Mouse (Mus musculus) hindbrain, embryonic 12.5 days (tissue): ENCODE results near the gene Mpped2. TPM values are rescaled to one million over a fixed set of nuclear protein-coding genes. Genes with fewer than 3 reads are reported as not detected.

ENCODE experiments used
- ATAC-seq: fragments of 200-750 bp; cut with Nextera tagmentation; 2 replicates; pipeline ENCODE4 v1.8.0; 2017; ENCODE audit warnings: moderate TSS enrichment; ENCODE audit not compliant: low FRiP score
- H3K27ac ChIP-seq: fragments of 300-500 bp; sonication (generic); 2 replicates; pipeline ENCODE4 v1.5.1; 2016; ENCODE audit warnings: mild to moderate bottlenecking
- H3K27me3 ChIP-seq: fragments of 300-500 bp; sonication (generic); 2 replicates; pipeline ENCODE4 v1.6.1; 2016; ENCODE audit warnings: mild to moderate bottlenecking
- H3K36me3 ChIP-seq: fragments of 300-500 bp; sonication (generic); 2 replicates; pipeline ENCODE4 v1.6.1; 2016; ENCODE audit warnings: mild to moderate bottlenecking
- H3K4me1 ChIP-seq: fragments of 300-500 bp; sonication (generic); 2 replicates; pipeline ENCODE4 v1.6.1; 2016
- H3K4me2 ChIP-seq: fragments of 300-500 bp; sonication (generic); replicated peaks from 2 replicates; pipeline ENCODE4 v1.6.1; 2016; ENCODE audit warnings: mild to moderate bottlenecking
- H3K4me3 ChIP-seq: fragments of 300-500 bp; sonication (generic); 2 replicates; pipeline ENCODE4 v1.5.1; 2016; ENCODE audit warnings: mild to moderate bottlenecking
- H3K9ac ChIP-seq: fragments of 300-500 bp; sonication (generic); 2 replicates; pipeline ENCODE4 v1.6.1; 2016; ENCODE audit warnings: mild to moderate bottlenecking, moderate library complexity
- H3K9me3 ChIP-seq: fragments of 300-500 bp; sonication (generic); replicated peaks from 2 replicates; pipeline ENCODE4 v1.6.1; 2016; ENCODE audit warnings: mild to moderate bottlenecking
- WGBS: fragments of 180-500 bp; shearing (Covaris S2); methylation state at CpG from one replicate; pipeline ENCODE4 v1.1.7; 2016; 5-methylcytosine and 5-hydroxymethylcytosine counted together
- polyA plus RNA-seq: library from polyadenylated mRNA; unstranded; fragments of >200 nt; fragmentation: Nextera tagmentation; extraction: Ambion mirVana; gene quantifications from 2 replicates; pipeline ENCODE4 v1.2.1, GENCODE M21; 2016

Mpped2 gene
- polyA plus RNA-seq: 84.2 and 98.3 TPM in 2 replicates

DNA sequence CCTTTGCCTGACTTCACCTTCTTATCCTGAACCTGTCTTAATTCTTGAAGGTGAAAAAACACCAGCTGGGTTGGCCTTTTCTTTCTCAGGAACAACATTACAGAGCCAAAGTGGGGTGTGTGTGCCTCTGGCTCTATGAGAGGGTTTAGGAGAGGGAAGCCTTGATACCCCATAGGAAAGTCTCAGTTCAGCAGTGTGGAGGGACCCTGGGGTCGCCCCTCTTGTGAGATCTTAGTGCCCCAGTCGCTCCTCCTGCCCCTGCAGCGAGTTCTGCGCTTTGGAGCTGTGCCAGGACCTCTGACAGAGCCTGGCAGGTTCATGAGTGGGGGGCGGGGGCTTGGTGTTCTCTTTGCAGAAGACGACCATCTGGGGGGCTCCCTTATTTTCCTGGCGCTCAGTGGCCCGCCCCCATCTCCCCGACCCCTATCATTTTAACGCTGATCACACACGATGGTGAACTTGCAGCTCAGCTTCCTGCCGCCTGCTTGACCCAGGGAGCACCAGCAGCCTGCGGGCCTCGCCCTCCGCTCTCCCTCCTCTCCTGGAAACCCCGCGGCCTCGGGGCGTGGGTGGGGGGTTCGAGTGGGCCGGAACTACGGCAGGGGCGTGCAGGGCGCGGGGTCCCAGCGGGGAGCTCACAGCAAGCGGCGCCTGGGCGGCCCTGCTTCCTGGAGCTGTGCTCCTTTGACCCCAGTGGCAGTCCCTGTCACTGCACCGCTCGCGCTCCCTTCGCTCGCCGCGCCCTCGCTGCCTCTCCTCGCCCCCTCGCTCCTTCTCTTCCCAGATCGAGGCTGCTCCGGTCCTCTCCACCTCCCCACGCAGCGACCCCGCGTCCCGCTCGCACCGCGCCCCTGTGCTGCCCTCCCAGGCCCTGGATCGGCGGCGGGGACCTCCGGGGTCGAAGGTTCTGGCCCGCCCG is at the start of gene Mpped2:
Mpped2 (plus strand) TSS at position 487 of the 919 bp plus-strand sequence.
- H3K9ac ChIP-seq: peak within 1 kb of the TSS; percentile 94
- under 1% methylated on average over 46 of the region's 56 CpGs for WGBS

DNA sequence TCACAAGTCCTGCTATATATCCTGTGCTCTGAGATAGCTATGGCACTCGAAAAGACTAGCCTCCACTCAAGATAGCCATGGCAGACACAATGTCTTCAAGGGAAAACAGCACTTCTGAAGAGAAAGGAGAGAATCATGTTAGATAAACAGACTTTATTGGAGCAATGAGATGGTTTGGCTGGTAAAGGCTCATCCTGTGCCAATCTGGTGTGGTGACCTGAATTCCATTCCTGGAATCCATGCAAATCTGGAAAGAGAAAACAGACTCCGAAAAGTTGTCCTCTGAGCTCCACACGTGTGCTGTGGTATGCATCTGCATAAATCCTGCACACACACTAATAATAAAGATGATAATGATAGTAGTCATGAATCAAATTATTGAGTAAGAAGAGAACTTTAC is 48.3 kb upstream of the Mpped2 start:
- no peak for ATAC-seq
- WGBS: 95% methylated on average over 3 of the region's 3 CpGs

More for the DNA sequence above, at the start of gene Mpped2:
- peak; percentile 65 for ATAC-seq
- Histone ChIP-seq H3K9me3 (no peaks in the 10 kb centered on the region), H3K27ac (peak within 1 kb of the TSS; percentile 98), H3K4me1 (peaks cover 18% of the 10 kb centered on the region), H3K4me2 (peak within 1 kb of the TSS; percentile 95), H3K36me3 (no peaks in the 10 kb centered on the region), H3K27me3 (peaks cover 5% of the 10 kb centered on the region; the same call in 1 of the 2 replicates), H3K4me3 (peak within 1 kb of the TSS; percentile 83)

DNA sequence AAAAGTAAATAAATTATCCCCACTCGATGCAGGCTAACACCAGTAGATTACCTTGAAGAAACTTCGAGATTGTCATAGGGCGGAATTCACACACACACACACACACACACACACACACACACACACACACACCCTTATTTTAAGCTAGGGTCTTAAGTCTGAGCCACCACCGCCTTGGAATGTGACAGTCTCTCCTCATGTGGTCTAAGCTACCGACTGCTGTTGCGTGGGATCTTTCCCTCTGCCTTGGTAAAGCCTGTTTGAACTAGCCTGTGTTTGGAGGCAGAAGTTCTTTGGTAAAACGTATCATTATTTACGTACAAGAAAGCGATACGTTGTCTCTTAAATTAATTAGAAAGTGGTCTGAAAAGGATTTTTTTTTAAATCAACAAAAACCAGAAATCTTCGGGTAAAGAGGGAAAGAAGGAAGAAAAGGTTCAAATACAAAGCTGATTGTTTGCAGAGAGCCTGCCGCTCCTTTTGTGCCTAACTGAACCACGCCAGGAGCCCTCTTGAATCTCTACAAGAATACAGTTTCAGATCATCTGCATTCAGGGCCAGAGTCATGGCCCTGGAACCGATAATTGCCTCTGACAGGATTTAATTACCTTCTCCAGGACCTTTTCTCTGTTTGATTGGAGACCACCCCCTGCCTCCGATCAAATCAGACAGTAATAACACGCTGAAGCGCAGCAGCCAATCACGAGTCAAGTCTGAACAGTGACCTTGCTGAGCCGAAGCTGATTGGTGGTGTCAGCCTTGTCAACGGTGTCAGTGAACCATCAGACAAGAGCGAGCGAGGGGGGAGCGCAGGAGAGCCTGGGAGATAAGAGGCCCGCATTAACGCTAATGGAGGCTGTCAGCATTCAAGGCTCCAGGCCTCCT is 43.1 kb upstream of the Mpped2 start:
- peak overlapping the region; percentile 44 for H3K9ac ChIP-seq
- peak overlapping the region; percentile 49 for H3K4me2 ChIP-seq
- H3K9me3 ChIP-seq: no peaks in the 10 kb centered on the region
- peak; percentile 99 for ATAC-seq
- WGBS: 7% methylated on average over 25 of the region's 25 CpGs
- peak overlapping the region; percentile 75 for H3K27ac ChIP-seq
- H3K36me3 ChIP-seq: no peaks in the 10 kb centered on the region
- no peaks in the 10 kb centered on the region for H3K27me3 ChIP-seq
- peak overlapping the region; percentile 33 for H3K4me3 ChIP-seq
- peaks cover 8% of the 10 kb centered on the region; the same call in 1 of the 2 replicates for H3K4me1 ChIP-seq

More for the DNA sequence above, 48.3 kb upstream of the Mpped2 start:
- no peaks in the 10 kb centered on the region for H3K9me3 ChIP-seq
- no peaks in the 10 kb centered on the region for H3K27me3 ChIP-seq
- peaks cover 8% of the 10 kb centered on the region; the same call in 1 of the 2 replicates for H3K4me1 ChIP-seq
- H3K9ac ChIP-seq: no peak overlapping the region
- H3K4me3 ChIP-seq: no peak overlapping the region
- no peak overlapping the region for H3K27ac ChIP-seq
- no peak overlapping the region for H3K4me2 ChIP-seq
- H3K36me3 ChIP-seq: no peaks in the 10 kb centered on the region

DNA sequence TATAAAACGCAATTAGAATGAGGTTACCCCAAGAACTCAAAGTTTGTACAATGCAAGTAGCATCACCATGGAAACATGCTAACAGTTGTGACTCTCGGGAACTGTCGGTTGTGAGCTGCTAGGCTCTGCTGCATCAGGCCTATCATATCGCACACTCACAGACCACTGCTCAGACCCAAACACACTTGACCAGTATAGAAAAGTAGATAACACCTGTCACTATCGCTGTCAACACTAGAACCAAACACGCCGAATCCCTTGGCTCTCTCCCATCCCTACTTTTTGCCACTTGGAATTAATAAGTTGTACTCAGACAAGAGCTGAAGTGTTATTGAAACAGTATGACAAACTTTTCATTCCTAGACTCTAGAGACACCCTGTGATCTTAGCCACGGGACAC is 40.9 kb upstream of the Mpped2 start:
- 79% methylated on average over 8 of the region's 8 CpGs for WGBS
- Histone ChIP-seq H3K9me3 (no peaks in the 10 kb centered on the region), H3K36me3 (no peaks in the 10 kb centered on the region), H3K27me3 (no peaks in the 10 kb centered on the region), H3K4me3 (no peak overlapping the region), H3K9ac (no peak overlapping the region), H3K27ac (no peak overlapping the region), H3K4me2 (no peak overlapping the region), H3K4me1 (peaks cover 12% of the 10 kb centered on the region; the same call in 1 of the 2 replicates)
- no peak for ATAC-seq

DNA sequence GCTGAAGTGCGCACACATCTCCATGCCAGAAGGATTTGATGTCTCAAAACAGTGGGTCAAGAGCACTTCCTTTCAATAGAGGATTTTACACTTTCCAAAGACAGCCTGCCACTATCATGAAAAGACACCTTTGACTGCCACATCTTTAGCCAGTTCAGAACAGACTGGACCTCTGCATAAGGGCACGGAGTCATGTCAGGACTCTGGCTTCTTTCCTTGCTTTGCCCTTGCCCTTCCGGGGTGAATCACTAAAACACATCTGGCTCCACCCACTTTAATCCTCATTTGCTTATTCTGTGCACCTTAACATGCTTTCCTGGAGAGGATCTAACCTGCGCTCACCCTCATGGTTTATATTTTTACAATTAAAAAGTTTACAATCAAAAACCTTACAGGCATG is 40.3 kb upstream of the Mpped2 start:
- H3K4me1 ChIP-seq: peaks cover 12% of the 10 kb centered on the region; the same call in 1 of the 2 replicates
- H3K9ac ChIP-seq: no peak overlapping the region
- H3K27ac ChIP-seq: no peak overlapping the region
- no peak overlapping the region for H3K4me3 ChIP-seq
- H3K4me2 ChIP-seq: no peak overlapping the region
- H3K9me3 ChIP-seq: no peaks in the 10 kb centered on the region
- WGBS: 91% methylated on average over 4 of the region's 4 CpGs
- no peak for ATAC-seq
- no peaks in the 10 kb centered on the region for H3K27me3 ChIP-seq
- no peaks in the 10 kb centered on the region for H3K36me3 ChIP-seq

DNA sequence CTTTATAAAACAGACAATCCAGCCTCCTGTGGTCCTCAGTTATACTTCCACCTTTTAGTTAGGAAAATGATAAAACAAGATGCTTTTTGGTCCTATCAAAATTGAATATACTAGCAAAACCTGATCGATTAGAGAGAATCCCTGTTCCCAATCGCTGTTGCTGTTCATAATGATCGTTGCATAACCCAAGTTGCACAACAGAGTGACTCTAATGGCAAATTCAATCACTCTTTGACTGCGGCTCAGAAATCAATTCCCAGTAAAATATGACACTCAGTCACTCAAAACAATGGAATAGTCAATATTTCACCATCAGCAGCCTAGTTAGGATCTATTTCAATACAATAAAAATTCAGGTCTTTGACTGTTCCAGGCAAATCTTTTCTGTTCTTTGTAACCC is 39.8 kb upstream of the Mpped2 start:
- no peak overlapping the region for H3K27ac ChIP-seq
- H3K4me3 ChIP-seq: no peak overlapping the region
- no peaks in the 10 kb centered on the region for H3K36me3 ChIP-seq
- H3K9me3 ChIP-seq: no peaks in the 10 kb centered on the region
- ATAC-seq: no peak
- no peak overlapping the region for H3K4me2 ChIP-seq
- H3K27me3 ChIP-seq: no peaks in the 10 kb centered on the region
- no peak overlapping the region for H3K9ac ChIP-seq
- H3K4me1 ChIP-seq: peaks cover 12% of the 10 kb centered on the region; the same call in 1 of the 2 replicates
- 85% methylated on average over 4 of the region's 4 CpGs for WGBS

DNA sequence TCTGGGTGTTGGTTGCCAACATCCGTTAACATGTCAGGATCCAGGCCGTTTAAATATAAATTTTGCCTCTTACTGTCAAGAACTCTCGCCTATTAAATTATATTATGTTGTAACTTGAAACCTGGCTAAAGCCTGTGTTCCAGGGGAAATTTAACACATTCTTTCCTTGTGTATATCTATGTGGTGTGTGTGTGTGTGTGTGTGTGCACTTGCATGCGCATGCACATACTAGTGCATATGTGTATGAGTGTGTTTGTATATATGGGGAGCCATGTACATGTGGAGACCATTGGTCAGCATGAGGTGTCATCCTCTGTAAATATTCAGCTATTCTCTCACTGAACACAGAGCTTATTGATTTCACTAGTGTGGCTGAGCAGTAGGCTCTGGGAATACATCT is 37.8 kb upstream of the Mpped2 start:
- Histone ChIP-seq H3K9ac (no peak overlapping the region), H3K4me2 (no peak overlapping the region), H3K9me3 (no peaks in the 10 kb centered on the region), H3K36me3 (no peaks in the 10 kb centered on the region), H3K27ac (no peak overlapping the region), H3K4me3 (no peak overlapping the region), H3K27me3 (no peaks in the 10 kb centered on the region), H3K4me1 (0 out of 2 replicates have a peak, but pooled peaks cover 4% of the 10 kb centered on the region)
- 74% methylated on average over 4 of the region's 4 CpGs for WGBS
- no peak for ATAC-seq

DNA sequence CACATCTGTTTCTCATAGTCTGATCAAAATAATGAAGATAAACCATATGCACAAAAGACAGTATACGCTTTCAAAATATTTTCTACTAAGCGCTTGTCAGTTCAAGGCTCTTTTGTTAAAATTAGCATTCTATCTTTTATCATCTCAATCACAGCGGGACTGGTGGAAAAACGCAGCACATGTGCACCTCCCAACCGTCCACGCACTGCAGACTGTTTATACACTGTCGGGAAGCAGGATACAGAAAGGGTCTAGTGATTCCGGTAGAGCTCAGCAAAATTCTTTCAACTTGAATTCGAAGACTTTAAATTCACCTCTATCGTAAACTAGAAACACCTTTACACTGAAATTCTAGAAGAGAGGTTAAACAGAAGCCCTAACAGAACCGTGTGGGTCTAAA is 27.8 kb upstream of the Mpped2 start:
- H3K36me3 ChIP-seq: no peaks in the 10 kb centered on the region
- no peak overlapping the region for H3K4me3 ChIP-seq
- H3K9me3 ChIP-seq: no peaks in the 10 kb centered on the region
- no peak overlapping the region for H3K27ac ChIP-seq
- no peak overlapping the region for H3K4me2 ChIP-seq
- no peaks in the 10 kb centered on the region for H3K4me1 ChIP-seq
- 60% methylated on average over 11 of the region's 11 CpGs for WGBS
- H3K27me3 ChIP-seq: no peaks in the 10 kb centered on the region
- H3K9ac ChIP-seq: no peak overlapping the region
- ATAC-seq: no peak

DNA sequence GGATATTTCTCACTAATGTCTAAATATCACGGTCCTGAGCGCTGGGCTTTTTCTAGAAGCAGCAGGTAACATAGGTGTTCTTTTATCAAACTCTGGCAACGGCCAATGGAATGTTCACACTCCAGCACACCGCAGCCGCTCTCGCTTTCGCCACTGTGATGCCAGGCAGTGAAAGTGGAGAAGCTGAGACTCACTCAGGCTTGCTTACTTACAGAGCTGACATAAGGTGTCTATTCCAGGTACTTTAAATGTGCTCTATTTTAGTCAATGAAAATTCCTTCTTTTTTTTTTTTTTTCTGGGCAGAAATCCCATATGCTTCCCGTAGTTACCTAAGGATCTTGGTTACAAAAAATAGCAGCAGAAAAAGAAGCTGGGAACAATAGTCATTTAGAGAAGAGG is 18.8 kb upstream of the Mpped2 start:
- Histone ChIP-seq H3K27ac (no peak overlapping the region), H3K9me3 (no peaks in the 10 kb centered on the region), H3K4me3 (no peak overlapping the region), H3K36me3 (no peaks in the 10 kb centered on the region), H3K4me1 (no peaks in the 10 kb centered on the region), H3K4me2 (no peak overlapping the region), H3K9ac (no peak overlapping the region), H3K27me3 (no peaks in the 10 kb centered on the region)
- WGBS: 84% methylated on average over 8 of the region's 8 CpGs
- no peak for ATAC-seq

DNA sequence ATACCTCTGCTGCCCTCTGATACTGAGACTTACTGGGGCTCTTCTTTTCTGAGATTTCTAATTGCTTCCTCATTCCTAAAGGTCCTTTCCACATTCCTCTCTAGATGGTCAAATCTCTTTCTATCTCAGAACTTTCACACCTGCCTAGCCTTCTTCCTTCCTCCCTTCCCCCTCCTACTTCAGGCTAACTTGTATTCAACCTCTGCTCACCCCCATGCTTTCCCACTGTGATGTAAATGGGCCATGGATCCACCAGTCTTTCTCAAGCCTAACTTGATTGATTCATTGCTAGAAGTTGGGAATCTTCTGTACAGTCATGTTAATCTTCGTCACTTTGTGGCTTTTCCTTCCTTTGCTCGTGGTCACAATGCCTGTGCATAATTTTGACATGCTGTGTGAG is 15.6 kb upstream of the Mpped2 start:
- ATAC-seq: no peak
- H3K9ac ChIP-seq: no peak overlapping the region
- H3K27me3 ChIP-seq: no peaks in the 10 kb centered on the region
- no peaks in the 10 kb centered on the region for H3K9me3 ChIP-seq
- no peaks in the 10 kb centered on the region for H3K4me1 ChIP-seq
- H3K27ac ChIP-seq: no peak overlapping the region
- no peaks in the 10 kb centered on the region for H3K36me3 ChIP-seq
- 31% methylated on average over 2 of the region's 2 CpGs for WGBS
- H3K4me3 ChIP-seq: no peak overlapping the region
- H3K4me2 ChIP-seq: no peak overlapping the region

DNA sequence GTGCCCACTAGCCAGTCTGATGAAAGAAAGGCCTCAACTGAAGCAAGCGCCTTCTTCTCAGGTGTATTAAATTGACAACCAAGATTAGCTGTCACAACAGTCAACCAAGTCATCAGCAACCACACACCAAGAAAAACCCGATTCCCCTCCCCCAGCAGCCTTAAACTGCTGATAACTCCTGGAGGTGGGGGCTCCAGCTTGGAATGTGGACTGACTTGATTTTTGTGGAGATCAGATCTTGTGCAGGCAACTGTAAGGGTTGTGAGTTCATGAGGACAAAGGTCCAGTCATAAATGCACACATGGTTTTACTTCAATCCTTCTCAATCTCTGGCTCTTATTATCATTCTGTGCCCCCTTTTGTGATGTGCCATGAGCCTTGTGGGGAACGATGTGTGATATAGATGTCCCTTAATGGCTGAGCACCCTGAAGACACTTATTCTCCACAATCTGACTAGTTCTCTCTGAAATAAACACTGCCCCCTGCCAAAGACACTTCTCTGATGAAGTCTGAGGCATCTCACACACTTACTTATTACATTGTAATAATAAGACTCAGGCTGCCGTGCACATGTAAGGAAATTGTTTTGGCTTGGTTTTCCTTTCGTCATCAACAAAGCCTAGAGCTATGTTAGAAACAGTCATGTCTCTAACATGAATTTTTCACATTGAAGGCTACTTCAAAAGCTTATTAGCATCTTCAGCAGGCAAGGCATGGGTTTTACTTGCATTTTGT is 13.2 kb upstream of the Mpped2 start:
- no peak for ATAC-seq
- H3K4me2 ChIP-seq: no peak overlapping the region
- H3K36me3 ChIP-seq: no peaks in the 10 kb centered on the region
- no peaks in the 10 kb centered on the region for H3K9me3 ChIP-seq
- H3K27ac ChIP-seq: no peak overlapping the region
- 84% methylated on average over 5 of the region's 5 CpGs for WGBS
- H3K4me3 ChIP-seq: no peak overlapping the region
- peaks cover 8% of the 10 kb centered on the region for H3K4me1 ChIP-seq
- no peaks in the 10 kb centered on the region for H3K27me3 ChIP-seq
- no peak overlapping the region for H3K9ac ChIP-seq
